Mouse (Mus musculus) forebrain, embryonic 10.5 days (tissue): ENCODE data around the gene Taldo1. TPM values are rescaled to one million over a fixed set of nuclear protein-coding genes. Genes with fewer than 3 reads are reported as not detected.
"Not testable (repeated sequence)": the region's sequence is repeated elsewhere in the genome, so short reads cannot be mapped to it uniquely, and the experiment has no call there.

Experiments
- DNase-seq: peaks from one replicate; pipeline ENCODE4 v3.0.0-alpha.2; 2017; ENCODE audit warnings: low spot score; ENCODE audit errors: extremely low spot score
- H3K27ac ChIP-seq: fragments of 300-500 bp; sonication (generic); 2 replicates; pipeline ENCODE4 v1.5.1; 2016; ENCODE audit warnings: mild to moderate bottlenecking
- H3K27me3 ChIP-seq: fragments of 300-500 bp; sonication (generic); 2 replicates; pipeline ENCODE4 v1.6.1; 2016; ENCODE audit warnings: mild to moderate bottlenecking; ENCODE audit not compliant: poor library complexity, severe bottlenecking
- H3K36me3 ChIP-seq: fragments of 300-500 bp; sonication (generic); replicated peaks from 2 replicates; pipeline ENCODE4 v1.6.1; 2016; ENCODE audit warnings: mild to moderate bottlenecking, moderate library complexity
- H3K4me1 ChIP-seq: fragments of 300-500 bp; sonication (generic); 2 replicates; pipeline ENCODE4 v1.6.1; 2016
- H3K4me3 ChIP-seq: fragments of 300-500 bp; sonication (generic); 2 replicates; pipeline ENCODE4 v1.5.1; 2016; ENCODE audit warnings: mild to moderate bottlenecking, moderate library complexity
- H3K9me3 ChIP-seq: fragments of 300-500 bp; sonication (generic); 2 replicates; pipeline ENCODE4 v1.6.1; 2016; ENCODE audit warnings: mild to moderate bottlenecking, moderate library complexity
- WGBS: fragments of 180-500 bp; shearing (Covaris S2); methylation state at CpG from one replicate; pipeline ENCODE4 v1.1.7; 2016; 5-methylcytosine and 5-hydroxymethylcytosine counted together
- polyA plus RNA-seq: library from polyadenylated mRNA; unstranded; fragments of >200 nt; fragmentation: Nextera tagmentation; extraction: Ambion mirVana; gene quantifications from 2 replicates; pipeline ENCODE4 v1.2.1, GENCODE M21; 2016

Taldo1 gene
- polyA plus RNA-seq, 1 experiment from 2014 or later = 368 TPM

DNA sequence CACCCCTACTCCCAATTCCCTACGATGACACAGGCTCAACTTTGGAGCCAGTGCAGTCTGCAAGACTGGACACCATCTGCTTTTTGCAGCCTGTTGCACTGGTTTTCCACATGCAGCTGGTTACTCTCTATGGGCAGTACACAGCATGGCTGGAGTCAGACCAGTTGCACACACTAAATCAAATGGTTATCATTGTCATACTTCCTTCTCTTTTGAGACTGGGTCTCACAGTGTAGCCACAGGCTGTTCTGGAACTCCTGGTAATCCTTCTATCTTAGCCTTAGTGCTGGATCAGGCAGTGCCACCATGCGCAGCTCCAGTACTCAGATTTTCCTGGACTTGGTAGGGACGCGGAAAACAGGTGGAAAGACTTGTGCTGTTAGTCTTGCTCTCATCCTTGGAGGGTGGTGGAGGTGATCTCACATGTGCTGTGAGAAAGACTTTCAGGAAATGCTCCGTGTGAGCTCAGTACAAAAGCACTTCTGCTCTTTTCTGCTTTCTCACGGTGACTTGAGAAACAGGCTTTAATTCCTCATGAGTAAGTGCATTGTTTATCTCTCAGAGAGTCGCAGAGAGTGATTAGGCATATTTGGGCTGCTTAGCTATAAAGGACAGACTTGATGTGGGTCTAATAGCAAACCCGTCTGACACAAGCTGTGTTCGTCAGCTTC, 688 bp downstream of the Taldo1 start:
- H3K36me3 ChIP-seq = peaks cover 22% of the 10 kb centered on the region
- no peak for DNase-seq
- no peaks in the 10 kb centered on the region for H3K9me3 ChIP-seq
- H3K27ac ChIP-seq = peak overlapping the region; percentile 89
- peaks cover 18% of the 10 kb centered on the region for H3K4me1 ChIP-seq
- WGBS = 25% methylated on average over 9 of the region's 9 CpGs
- H3K27me3 ChIP-seq = 0 out of 2 replicates have a peak, but pooled peaks cover 17% of the 10 kb centered on the region
- peak overlapping the region; percentile 77 for H3K4me3 ChIP-seq

DNA sequence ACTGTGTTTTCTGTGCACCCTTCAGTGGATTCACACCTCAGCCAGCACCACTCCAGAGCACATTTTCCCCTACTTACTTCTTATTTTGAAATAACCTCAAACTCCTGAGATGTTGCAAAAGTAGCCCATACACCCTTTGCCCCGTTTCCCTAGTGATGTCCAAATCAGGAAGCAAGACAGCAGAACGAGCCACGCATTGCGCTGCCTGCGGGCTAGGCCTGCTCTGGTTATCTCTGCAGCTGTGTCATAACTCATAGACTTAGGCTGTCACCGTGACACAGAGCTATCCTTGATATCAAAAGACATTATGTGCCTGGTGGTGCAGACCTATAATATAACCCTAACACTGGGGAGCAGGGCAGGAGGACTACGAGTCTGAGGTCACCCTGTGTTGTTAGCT, 2.2 kb downstream of the Taldo1 start:
- Histone ChIP-seq H3K27me3 (0 out of 2 replicates have a peak, but pooled peaks cover 16% of the 10 kb centered on the region), H3K36me3 (peaks cover 36% of the 10 kb centered on the region), H3K4me1 (peaks cover 18% of the 10 kb centered on the region), H3K4me3 (no peak overlapping the region), H3K9me3 (no peaks in the 10 kb centered on the region), H3K27ac (no peak overlapping the region)
- WGBS = 92% methylated on average over 7 of the region's 7 CpGs
- DNase-seq = no peak

DNA sequence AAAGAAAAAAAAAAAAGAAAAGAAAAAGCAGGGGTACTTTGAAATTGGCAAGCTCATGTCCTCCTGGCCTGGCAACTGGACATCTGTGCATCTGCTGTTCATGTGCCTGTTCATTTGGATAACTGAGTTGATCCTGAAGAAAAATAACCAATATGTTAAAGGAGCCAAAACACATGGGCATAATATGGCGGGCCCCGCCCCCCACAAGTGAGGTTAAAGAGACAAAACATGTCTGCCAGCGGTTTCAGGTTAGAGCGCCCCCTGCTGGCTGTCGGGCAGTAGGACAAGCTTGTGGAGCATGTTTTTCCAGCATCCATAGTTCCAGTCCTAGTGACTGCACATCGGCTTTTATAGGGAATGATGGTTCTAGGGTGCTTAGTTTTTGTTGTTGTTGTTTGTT, 2.8 kb downstream of the Taldo1 start:
- WGBS = 16% methylated on average over 6 of the region's 6 CpGs
- Histone ChIP-seq H3K27me3 (0 out of 2 replicates have a peak, but pooled peaks cover 10% of the 10 kb centered on the region), H3K4me1 (peaks cover 18% of the 10 kb centered on the region), H3K9me3 (no peaks in the 10 kb centered on the region), H3K36me3 (peaks cover 42% of the 10 kb centered on the region), H3K27ac (no peak overlapping the region), H3K4me3 (no peak overlapping the region)
- DNase-seq = peak; percentile 79

DNA sequence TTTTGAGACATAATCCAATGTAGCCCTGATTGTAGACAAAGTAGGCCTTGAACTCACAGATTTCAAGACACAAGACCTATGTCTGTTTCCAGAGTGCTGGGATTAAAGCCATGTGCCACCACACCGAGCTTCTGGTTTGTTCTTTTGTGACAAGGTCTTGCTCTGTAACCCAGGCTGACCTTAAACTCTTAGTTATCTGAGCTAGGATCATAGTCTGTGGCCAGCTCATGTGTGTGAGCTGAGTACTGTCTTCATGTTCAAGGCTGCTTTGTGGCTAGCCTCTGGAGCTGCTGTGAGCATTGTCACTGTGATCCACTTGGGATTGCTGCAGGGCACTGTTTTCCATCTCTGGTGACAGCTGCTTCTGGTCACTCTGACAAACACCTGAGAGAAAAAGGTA, 3.3 kb downstream of the Taldo1 start:
- no peak for DNase-seq
- Histone ChIP-seq H3K9me3 (no peaks in the 10 kb centered on the region), H3K4me1 (peaks cover 18% of the 10 kb centered on the region), H3K27me3 (0 out of 2 replicates have a peak, but pooled peaks cover 6% of the 10 kb centered on the region), H3K27ac (no peak overlapping the region), H3K4me3 (no peak overlapping the region), H3K36me3 (peaks cover 48% of the 10 kb centered on the region)
- WGBS = 73% methylated on average over 1 of the region's 1 CpGs

DNA sequence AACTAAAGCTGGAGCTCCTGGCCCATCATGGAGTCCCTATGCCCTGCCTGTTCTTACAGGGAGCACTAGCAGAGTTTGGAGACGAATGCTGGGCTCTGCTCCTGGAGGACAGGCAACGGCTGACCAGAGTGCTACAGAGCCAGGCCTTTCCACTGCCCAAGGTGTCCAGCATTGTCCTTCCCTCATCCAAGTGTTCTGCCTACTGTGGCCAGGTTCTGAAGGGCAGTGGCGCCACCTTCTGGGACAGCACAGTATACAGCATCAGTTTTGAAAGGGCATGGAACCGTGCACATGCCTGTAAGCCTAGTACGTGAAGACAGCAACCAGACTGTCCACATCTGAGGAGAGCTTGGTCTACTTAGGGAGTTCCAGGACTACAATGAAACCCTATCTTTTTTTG, 11.3 kb downstream of the Taldo1 start:
- no peak overlapping the region for H3K4me3 ChIP-seq
- H3K27me3 ChIP-seq = no peaks in the 10 kb centered on the region
- WGBS = 55% methylated on average over 5 of the region's 5 CpGs
- peaks cover 74% of the 10 kb centered on the region for H3K36me3 ChIP-seq
- DNase-seq = peak; percentile 53
- no peaks in the 10 kb centered on the region for H3K9me3 ChIP-seq
- H3K4me1 ChIP-seq = no peaks in the 10 kb centered on the region
- no peak overlapping the region for H3K27ac ChIP-seq

DNA sequence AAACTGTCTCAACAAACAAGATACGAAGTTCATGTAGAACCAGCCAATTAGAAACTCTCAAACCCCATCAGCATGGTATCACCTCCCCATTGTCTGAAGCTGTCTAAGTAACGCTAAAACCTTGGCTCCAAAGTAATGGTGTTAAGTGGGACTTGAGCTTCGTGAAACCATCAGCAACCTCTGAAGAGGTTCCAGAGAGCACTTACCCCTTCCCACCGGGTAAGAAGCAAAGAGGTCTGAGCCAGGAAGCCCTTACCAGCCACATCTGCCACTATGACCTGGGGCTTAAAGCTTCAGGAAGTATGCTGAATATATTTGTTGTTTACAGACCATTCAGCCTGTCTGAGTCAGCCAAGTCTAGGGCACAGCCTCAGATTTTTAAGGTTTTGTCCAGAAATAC, 13.5 kb downstream of the Taldo1 start:
- 84% methylated on average over 4 of the region's 4 CpGs for WGBS
- Histone ChIP-seq H3K4me1 (peaks cover 7% of the 10 kb centered on the region), H3K27ac (no peak overlapping the region), H3K4me3 (no peak overlapping the region), H3K9me3 (no peaks in the 10 kb centered on the region), H3K36me3 (peaks cover 74% of the 10 kb centered on the region), H3K27me3 (no peaks in the 10 kb centered on the region)
- DNase-seq = no peak

DNA sequence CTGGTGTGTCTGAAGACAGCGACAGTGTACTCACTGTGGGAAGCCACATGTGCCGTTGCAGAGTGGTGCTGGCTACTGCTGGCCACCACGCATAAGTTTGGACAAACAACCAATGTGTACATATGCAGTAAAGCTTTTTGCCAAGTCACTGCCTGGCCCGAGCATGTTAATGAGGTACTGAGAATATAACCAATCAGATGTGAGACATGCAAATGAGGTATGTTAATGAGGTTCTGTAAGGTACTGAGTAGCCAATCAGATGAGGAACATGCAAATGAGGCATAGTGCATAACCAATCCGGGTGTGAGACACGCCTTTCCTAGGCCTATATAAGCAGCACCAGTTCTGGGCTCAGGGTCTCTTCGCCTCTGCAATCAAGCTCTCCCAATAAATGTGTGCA, 15.7 kb downstream of the Taldo1 start:
- not testable (repeated sequence) for H3K9me3 ChIP-seq, DNase-seq, H3K27me3 ChIP-seq, H3K4me3 ChIP-seq, H3K27ac ChIP-seq
- WGBS = 95% methylated on average over 7 of the region's 7 CpGs
- H3K4me1 ChIP-seq = peaks cover 11% of the 10 kb centered on the region
- peaks cover 59% of the 10 kb centered on the region for H3K36me3 ChIP-seq

DNA sequence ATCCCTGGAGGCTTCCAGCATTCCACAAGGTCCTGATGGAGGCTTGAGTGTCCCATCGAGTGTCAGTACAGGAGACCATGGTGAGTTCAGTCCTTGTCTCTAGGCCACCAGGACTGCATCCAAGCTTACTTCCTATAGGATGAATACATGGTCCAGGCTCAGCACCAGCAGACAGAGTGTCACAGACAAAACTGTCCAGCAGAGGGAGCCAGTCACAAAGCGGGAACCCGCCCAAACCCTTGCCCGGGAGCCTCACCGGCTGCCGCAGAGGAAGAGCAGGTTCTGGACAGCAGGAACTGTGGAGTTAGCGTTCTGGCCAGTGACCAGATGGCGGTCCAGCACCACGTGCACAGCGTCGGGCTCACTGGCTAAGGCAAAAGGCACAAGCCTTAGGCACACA, 16.8 kb downstream of the Taldo1 start:
- H3K4me3 ChIP-seq = peak overlapping the region; percentile 19; the same call in 1 of the 2 replicates
- DNase-seq = peak; percentile 87
- peaks cover 48% of the 10 kb centered on the region for H3K36me3 ChIP-seq
- H3K9me3 ChIP-seq = no peaks in the 10 kb centered on the region
- no peaks in the 10 kb centered on the region for H3K27me3 ChIP-seq
- peaks cover 20% of the 10 kb centered on the region for H3K4me1 ChIP-seq
- 19% methylated on average over 11 of the region's 11 CpGs for WGBS
- H3K27ac ChIP-seq = peak overlapping the region; percentile 65

DNA sequence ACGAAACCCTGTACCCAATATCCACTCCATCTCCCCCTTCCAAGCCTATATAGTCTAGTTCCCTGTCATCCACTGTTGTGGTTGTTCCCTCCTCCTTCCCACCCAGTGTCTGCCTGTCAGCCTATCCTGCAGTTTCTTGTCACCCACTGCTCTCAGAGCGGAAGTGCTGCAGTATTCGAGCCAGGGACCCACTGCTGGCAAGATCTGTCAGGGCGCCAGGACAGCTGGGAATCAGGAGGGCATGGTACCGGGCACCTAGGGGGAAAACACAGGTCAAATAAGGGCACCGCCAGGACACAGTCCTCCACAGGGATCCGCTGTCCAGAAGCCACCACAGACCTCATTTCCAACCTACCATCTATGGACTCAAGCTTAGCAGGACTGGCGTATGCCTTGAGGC, 18.6 kb downstream of the Taldo1 start:
- no peak overlapping the region for H3K4me3 ChIP-seq
- no peak overlapping the region for H3K27ac ChIP-seq
- peaks cover 44% of the 10 kb centered on the region for H3K36me3 ChIP-seq
- no peaks in the 10 kb centered on the region for H3K9me3 ChIP-seq
- 96% methylated on average over 8 of the region's 8 CpGs for WGBS
- H3K27me3 ChIP-seq = no peaks in the 10 kb centered on the region
- peaks cover 28% of the 10 kb centered on the region for H3K4me1 ChIP-seq
- DNase-seq = no peak

DNA sequence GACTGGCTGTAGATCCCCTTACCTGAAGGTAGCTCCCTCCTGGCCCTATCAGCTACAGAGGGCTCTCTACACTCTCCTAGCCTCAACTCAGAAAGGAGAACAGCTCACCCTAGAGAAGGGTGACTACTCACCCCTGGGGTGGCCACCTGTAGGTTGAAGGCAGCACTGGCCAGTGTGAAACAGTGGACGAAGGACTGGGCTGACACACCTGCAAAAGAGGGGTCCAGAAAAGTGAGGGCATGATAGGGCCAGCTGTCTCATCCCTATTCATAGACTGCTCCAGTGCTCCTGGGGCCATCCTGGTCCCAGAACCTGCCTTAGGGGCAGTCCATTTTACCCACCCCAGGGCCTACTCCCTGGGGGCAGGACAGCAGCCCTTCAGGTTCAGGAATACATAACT, 19.7 kb downstream of the Taldo1 start:
- Histone ChIP-seq H3K27me3 (no peaks in the 10 kb centered on the region), H3K36me3 (peaks cover 40% of the 10 kb centered on the region), H3K4me3 (no peak overlapping the region), H3K27ac (no peak overlapping the region), H3K4me1 (peaks cover 28% of the 10 kb centered on the region), H3K9me3 (no peaks in the 10 kb centered on the region)
- WGBS = 91% methylated on average over 1 of the region's 1 CpGs
- DNase-seq = no peak

DNA sequence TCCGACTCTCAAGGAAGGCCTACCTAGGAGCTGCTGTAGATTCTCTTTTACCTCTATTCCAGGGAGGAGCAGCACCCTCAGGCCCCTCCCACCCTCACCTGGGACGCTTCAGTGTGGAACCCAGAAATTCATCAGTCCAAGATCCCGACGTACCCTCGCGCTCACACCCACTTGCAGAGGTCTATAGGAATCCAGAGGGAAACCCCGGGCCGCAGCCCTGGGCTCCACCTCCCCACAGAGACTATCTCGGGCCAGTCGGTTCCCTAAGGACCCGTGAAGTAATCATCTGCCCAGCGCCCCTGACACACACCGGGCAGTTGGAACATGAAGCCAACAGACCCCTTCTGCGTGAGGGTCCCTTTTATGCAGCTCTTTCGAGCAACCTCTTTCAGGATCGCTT, 21.3 kb downstream of the Taldo1 start:
- WGBS = 2% methylated on average over 16 of the region's 16 CpGs
- no peaks in the 10 kb centered on the region for H3K27me3 ChIP-seq
- peak overlapping the region; percentile 90 for H3K27ac ChIP-seq
- H3K4me3 ChIP-seq = peak overlapping the region; percentile 80
- no peaks in the 10 kb centered on the region for H3K9me3 ChIP-seq
- H3K36me3 ChIP-seq = peaks cover 29% of the 10 kb centered on the region
- peaks cover 28% of the 10 kb centered on the region for H3K4me1 ChIP-seq
- no peak for DNase-seq

DNA sequence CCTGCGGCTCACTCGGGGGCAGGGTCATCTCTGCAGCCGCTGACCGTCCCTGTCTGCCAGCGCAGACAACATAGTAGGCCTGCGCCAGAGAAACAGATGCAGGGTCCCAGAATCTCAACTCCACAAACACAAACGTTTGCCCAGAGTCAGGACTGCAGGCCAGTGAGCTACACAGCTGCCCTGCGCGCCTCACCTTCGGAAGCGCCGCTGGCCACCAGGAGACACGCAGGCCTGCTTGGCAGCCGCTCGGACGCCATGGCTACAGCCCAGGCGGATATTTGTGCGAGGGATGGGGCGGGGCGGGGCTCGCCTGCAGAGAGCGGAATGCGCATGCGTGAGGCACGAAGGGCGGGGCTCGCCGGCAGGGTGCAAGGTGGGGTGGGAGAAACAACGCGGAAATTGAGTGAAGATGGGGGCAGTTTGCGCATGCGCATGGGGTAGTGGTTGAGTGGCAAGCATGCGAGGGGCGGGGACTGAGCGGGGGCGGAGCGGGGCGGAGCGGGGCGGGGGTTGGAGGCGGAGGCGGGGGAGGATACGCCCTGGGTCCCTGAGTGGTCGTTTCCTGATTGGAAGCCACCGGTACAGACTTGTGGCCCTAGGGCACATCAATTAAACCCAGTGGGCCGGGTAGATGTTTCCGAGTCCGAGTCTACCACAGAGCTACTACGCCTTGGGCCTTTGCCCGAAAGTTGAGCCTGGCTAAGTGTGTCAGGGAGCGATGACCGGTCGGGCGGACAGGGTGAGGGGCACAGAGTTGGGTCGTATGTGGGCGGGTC, 22.0 kb downstream of the Taldo1 start, which contains the start of gene Gatd1:
TSS of gene Gatd1 (minus strand) at position 328 of the 776 bp plus-strand sequence.
- no peaks in the 10 kb centered on the region for H3K9me3 ChIP-seq
- H3K27me3 ChIP-seq = no peaks in the 10 kb centered on the region
- peaks cover 22% of the 10 kb centered on the region for H3K36me3 ChIP-seq
- H3K4me1 ChIP-seq = peaks cover 25% of the 10 kb centered on the region
- DNase-seq = peak; percentile 100
- H3K4me3 ChIP-seq = peak within 1 kb of the TSS; percentile 80
- peak within 1 kb of the TSS; percentile 90 for H3K27ac ChIP-seq
- WGBS = under 1% methylated on average over 56 of the region's 56 CpGs
